Mouse (Mus musculus): Measurements from ENCODE around the gene Naif1.
A peak's percentile ranks its signal among the peaks of the same experiment; 100 is the strongest.

GRCm38 (mm10) chr2:32413936-32414335, 36.3 kb upstream of the Naif1 start:
- TF ChIP-seq CTCF (conservative IDR thresholded peaks at IDR 0.05; ENCODE audit: insufficient read depth, insufficient read length, low read depth, low read length): no peak
- peak; percentile 22 for TF ChIP-seq POLR2A (IDR thresholded peaks at IDR 0.05; ENCODE audit: low read depth, low read length)
